Mouse (Mus musculus) forebrain, embryonic 15.5 days (tissue): ENCODE results near the gene Nap1l1. TPM values are rescaled to one million over a fixed set of nuclear protein-coding genes. Genes with fewer than 3 reads are reported as not detected.
A peak's percentile ranks its signal among the peaks of the same experiment; 100 is the strongest.

Source experiments
- ATAC-seq: fragments of 200-750 bp; cut with Nextera tagmentation; replicated peaks from 2 replicates; pipeline ENCODE4 v1.8.0; 2017; ENCODE audit warnings: mild to moderate bottlenecking, moderate TSS enrichment, moderate library complexity
- H3K27ac ChIP-seq: fragments of 300-500 bp; sonication (generic); replicated peaks from 2 replicates; pipeline ENCODE4 v1.5.1; 2015; ENCODE audit warnings: mild to moderate bottlenecking, inconsistent platforms
- H3K27me3 ChIP-seq: fragments of 300-500 bp; sonication (generic); 2 replicates; pipeline ENCODE4 v1.6.1; 2015; ENCODE audit warnings: inconsistent platforms
- H3K36me3 ChIP-seq: fragments of 300-500 bp; sonication (generic); 2 replicates; pipeline ENCODE4 v1.6.1; 2015; ENCODE audit warnings: mild to moderate bottlenecking, inconsistent platforms
- H3K4me1 ChIP-seq: fragments of 300-500 bp; sonication (generic); 2 replicates; pipeline ENCODE4 v1.6.1; 2015; ENCODE audit warnings: inconsistent platforms
- H3K4me2 ChIP-seq: fragments of 300-500 bp; sonication (generic); replicated peaks from 2 replicates; pipeline ENCODE4 v1.6.1; 2015; ENCODE audit warnings: mild to moderate bottlenecking, inconsistent platforms
- H3K4me3 ChIP-seq: fragments of 300-500 bp; sonication (generic); 2 replicates; pipeline ENCODE4 v1.5.1; 2015; ENCODE audit warnings: mild to moderate bottlenecking, inconsistent platforms
- H3K9ac ChIP-seq: fragments of 300-500 bp; sonication (generic); replicated peaks from 2 replicates; pipeline ENCODE4 v1.6.1; 2015; ENCODE audit warnings: mild to moderate bottlenecking, inconsistent platforms
- H3K9me3 ChIP-seq: fragments of 300-500 bp; sonication (generic); 2 replicates; pipeline ENCODE4 v1.6.1; 2016; ENCODE audit warnings: inconsistent platforms
- WGBS: fragments of 180-500 bp; shearing (Covaris S2); methylation state at CpG from one replicate; pipeline ENCODE4 v1.1.7; 2015; ENCODE audit warnings: mixed read lengths; 5-methylcytosine and 5-hydroxymethylcytosine counted together
- polyA plus RNA-seq: library from polyadenylated mRNA; unstranded; fragments of >200 nt; fragmentation: Nextera tagmentation; extraction: Ambion mirVana; gene quantifications from 2 replicates; pipeline ENCODE4 v1.2.1, GENCODE M21; 2015

Nap1l1 gene
- polyA plus RNA-seq, 1 experiment from 2014 or later: 219 TPM

GRCm38 (mm10) chr10:111519620-111520370 is 46.8 kb downstream of the Nap1l1 start:
- Histone ChIP-seq H3K4me1 (peaks cover 16% of the 10 kb centered on the region), H3K27me3 (no peaks in the 10 kb centered on the region), H3K36me3 (no peaks in the 10 kb centered on the region), H3K4me2 (peak overlapping the region; percentile 40), H3K4me3 (peak overlapping the region; percentile 28), H3K9ac (peak overlapping the region; percentile 6; the same call in 1 of the 2 replicates), H3K9me3 (no peaks in the 10 kb centered on the region), H3K27ac (peak overlapping the region; percentile 50)
- WGBS: 37% methylated on average over 24 of the region's 24 CpGs
- peak; percentile 68; the same call in 1 of the 2 replicates for ATAC-seq

DNA sequence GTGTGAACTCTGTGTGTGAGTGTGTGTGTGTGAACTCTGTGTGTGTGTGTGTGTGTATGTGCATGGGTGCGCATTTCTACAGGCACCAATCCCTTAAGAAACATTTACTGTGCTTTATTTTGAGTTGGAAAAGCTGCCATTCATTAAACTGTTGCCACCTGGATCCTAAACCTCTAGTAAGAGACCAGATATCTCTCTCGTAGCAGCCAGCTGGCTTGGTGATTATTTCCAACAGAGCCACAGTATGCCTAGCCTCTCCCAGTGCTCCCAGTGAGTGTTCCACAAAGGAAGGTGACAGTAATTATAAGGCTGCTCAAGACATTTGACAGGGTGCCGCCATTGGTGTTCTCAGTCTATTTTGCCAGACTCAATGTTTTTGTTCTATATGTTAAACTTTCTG is 47.6 kb downstream of the Nap1l1 start:
- Histone ChIP-seq H3K4me3 (no peak overlapping the region), H3K36me3 (no peaks in the 10 kb centered on the region), H3K27me3 (no peaks in the 10 kb centered on the region), H3K4me2 (no peak overlapping the region), H3K27ac (peak overlapping the region; percentile 50; the same call in 1 of the 2 replicates), H3K9me3 (no peaks in the 10 kb centered on the region), H3K4me1 (peaks cover 16% of the 10 kb centered on the region), H3K9ac (no peak overlapping the region)
- 42% methylated on average over 3 of the region's 3 CpGs for WGBS
- peak; percentile 48; the same call in 1 of the 2 replicates for ATAC-seq

DNA sequence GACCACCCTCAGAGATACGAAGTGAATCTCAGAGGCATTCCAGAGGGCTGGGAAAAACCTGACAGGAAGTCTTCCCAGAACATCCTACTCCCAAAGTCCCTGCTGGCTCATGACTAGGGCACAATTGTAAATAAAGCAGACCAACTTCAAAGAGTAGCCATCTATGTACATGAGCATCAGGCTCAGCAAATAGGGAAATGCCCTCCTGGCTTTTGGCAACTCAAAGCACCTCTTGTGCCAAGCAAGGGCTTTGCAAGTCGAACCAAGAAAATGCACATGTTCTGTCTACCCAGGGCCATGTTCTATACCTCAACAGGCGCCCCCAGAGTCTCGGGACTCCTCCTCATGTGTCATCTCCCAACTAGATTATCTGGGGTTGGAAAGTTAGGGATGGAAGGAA is 48.6 kb downstream of the Nap1l1 start:
- Histone ChIP-seq H3K9ac (no peak overlapping the region), H3K27ac (no peak overlapping the region), H3K4me1 (peaks cover 19% of the 10 kb centered on the region), H3K27me3 (no peaks in the 10 kb centered on the region), H3K36me3 (no peaks in the 10 kb centered on the region), H3K9me3 (no peaks in the 10 kb centered on the region), H3K4me2 (no peak overlapping the region), H3K4me3 (no peak overlapping the region)
- WGBS: 70% methylated on average over 4 of the region's 4 CpGs
- ATAC-seq: no peak

DNA sequence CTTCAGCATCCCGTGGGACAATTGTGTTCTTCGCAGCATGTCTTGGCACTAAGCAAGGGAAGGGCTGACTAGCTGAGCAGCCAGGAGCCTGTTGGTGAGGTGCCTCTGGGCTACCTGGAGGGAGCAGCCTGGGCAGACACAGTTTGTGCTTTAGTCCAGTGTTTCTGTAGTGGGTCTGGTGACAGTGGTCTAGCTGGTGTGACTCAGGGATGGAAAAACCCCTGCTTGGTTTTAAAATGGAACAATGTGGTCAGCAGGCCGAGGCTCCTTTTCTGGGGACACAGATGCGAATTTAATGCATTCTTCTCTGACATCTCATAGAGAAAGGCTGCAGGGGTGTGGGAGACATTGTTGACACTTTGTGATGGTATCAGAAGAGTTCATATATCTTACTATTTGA is 49.2 kb downstream of the Nap1l1 start:
- Histone ChIP-seq H3K9me3 (no peaks in the 10 kb centered on the region), H3K36me3 (no peaks in the 10 kb centered on the region), H3K27ac (no peak overlapping the region), H3K4me1 (peaks cover 23% of the 10 kb centered on the region), H3K9ac (no peak overlapping the region), H3K27me3 (no peaks in the 10 kb centered on the region), H3K4me2 (no peak overlapping the region), H3K4me3 (no peak overlapping the region)
- ATAC-seq: no peak
- 85% methylated on average over 4 of the region's 4 CpGs for WGBS

GRCm38 (mm10) chr10:111523894-111524293 is 50.9 kb downstream of the Nap1l1 start:
- ATAC-seq: no peak
- 41% methylated on average over 12 of the region's 12 CpGs for WGBS
- Histone ChIP-seq H3K4me2 (no peak overlapping the region), H3K9ac (no peak overlapping the region), H3K27ac (no peak overlapping the region), H3K4me1 (peaks cover 23% of the 10 kb centered on the region), H3K9me3 (no peaks in the 10 kb centered on the region), H3K36me3 (no peaks in the 10 kb centered on the region), H3K4me3 (no peak overlapping the region), H3K27me3 (no peaks in the 10 kb centered on the region)

GRCm38 (mm10) chr10:111527057-111527456 is 54.0 kb downstream of the Nap1l1 start:
- Histone ChIP-seq H3K9me3 (no peaks in the 10 kb centered on the region), H3K27ac (no peak overlapping the region), H3K4me1 (peaks cover 7% of the 10 kb centered on the region; the same call in 1 of the 2 replicates), H3K9ac (no peak overlapping the region), H3K27me3 (no peaks in the 10 kb centered on the region), H3K36me3 (no peaks in the 10 kb centered on the region), H3K4me3 (no peak overlapping the region), H3K4me2 (no peak overlapping the region)
- 0 out of 2 replicates have a peak, but pooled peaks have one; percentile 59 for ATAC-seq
- WGBS: 70% methylated on average over 5 of the region's 5 CpGs

DNA sequence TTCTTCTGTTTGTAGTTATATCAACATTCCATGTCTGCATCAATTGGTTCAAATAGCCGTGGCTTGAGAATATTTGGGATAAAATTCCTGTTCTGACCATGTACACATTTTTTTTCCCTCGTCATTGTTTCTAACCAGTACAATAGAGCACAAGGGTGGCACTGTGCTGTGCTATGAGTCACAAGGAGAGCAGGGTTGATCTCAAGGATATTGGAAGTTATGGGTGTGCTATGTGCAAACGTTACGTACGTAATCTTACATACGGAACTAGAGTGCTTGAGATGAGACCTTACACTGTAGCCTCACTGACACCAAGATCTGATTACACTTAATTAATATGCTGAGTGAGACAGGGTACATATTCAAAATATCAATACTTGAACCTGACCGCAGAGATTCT is 54.6 kb downstream of the Nap1l1 start:
- H3K9me3 ChIP-seq: no peaks in the 10 kb centered on the region
- 89% methylated on average over 7 of the region's 7 CpGs for WGBS
- no peak for ATAC-seq

GRCm38 (mm10) chr10:111528283-111528682 is 55.3 kb downstream of the Nap1l1 start:
- Histone ChIP-seq H3K4me1 (peaks cover 7% of the 10 kb centered on the region; the same call in 1 of the 2 replicates), H3K9me3 (no peaks in the 10 kb centered on the region), H3K27me3 (no peaks in the 10 kb centered on the region), H3K27ac (no peak overlapping the region), H3K4me2 (no peak overlapping the region), H3K4me3 (no peak overlapping the region), H3K36me3 (no peaks in the 10 kb centered on the region), H3K9ac (no peak overlapping the region)
- no peak for ATAC-seq
- 65% methylated on average over 4 of the region's 4 CpGs for WGBS

More for the DNA sequence above, 54.6 kb downstream of the Nap1l1 start:
- H3K27ac ChIP-seq: no peak overlapping the region
- H3K27me3 ChIP-seq: no peaks in the 10 kb centered on the region
- H3K36me3 ChIP-seq: no peaks in the 10 kb centered on the region
- H3K4me3 ChIP-seq: no peak overlapping the region
- no peak overlapping the region for H3K4me2 ChIP-seq
- no peak overlapping the region for H3K9ac ChIP-seq
- peaks cover 7% of the 10 kb centered on the region; the same call in 1 of the 2 replicates for H3K4me1 ChIP-seq

DNA sequence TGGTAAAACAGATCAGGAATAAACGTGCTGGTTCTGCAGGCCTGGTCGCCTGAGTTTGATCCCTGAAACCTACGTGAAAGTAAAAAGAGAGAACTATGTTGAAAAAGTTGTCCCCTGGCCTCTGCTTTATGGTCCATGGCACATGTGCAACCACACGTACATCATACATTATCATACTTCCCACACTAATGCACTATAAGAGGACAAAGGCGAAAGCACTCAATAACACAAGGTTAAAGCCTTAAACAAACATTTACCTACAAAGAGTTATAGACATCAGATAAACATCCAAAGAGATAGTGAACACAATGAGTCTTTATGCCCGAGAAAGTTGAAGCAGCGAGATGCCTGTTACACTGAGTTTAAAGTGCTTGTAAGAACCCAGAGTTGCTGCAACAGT is 57.4 kb downstream of the Nap1l1 start:
- ATAC-seq: no peak
- no peak overlapping the region for H3K4me2 ChIP-seq
- 88% methylated on average over 7 of the region's 7 CpGs for WGBS
- H3K4me3 ChIP-seq: no peak overlapping the region
- peaks cover 7% of the 10 kb centered on the region; the same call in 1 of the 2 replicates for H3K4me1 ChIP-seq
- no peaks in the 10 kb centered on the region for H3K9me3 ChIP-seq
- no peak overlapping the region for H3K9ac ChIP-seq
- H3K36me3 ChIP-seq: no peaks in the 10 kb centered on the region
- H3K27ac ChIP-seq: no peak overlapping the region
- H3K27me3 ChIP-seq: no peaks in the 10 kb centered on the region

GRCm38 (mm10) chr10:111534691-111535090 is 61.7 kb downstream of the Nap1l1 start:
- no peaks in the 10 kb centered on the region for H3K27me3 ChIP-seq
- no peaks in the 10 kb centered on the region for H3K36me3 ChIP-seq
- H3K4me1 ChIP-seq: peaks cover 7% of the 10 kb centered on the region
- no peak overlapping the region for H3K9ac ChIP-seq
- no peak for ATAC-seq
- no peak overlapping the region for H3K27ac ChIP-seq
- no peaks in the 10 kb centered on the region for H3K9me3 ChIP-seq
- H3K4me2 ChIP-seq: no peak overlapping the region
- no peak overlapping the region for H3K4me3 ChIP-seq
- 87% methylated on average over 8 of the region's 8 CpGs for WGBS

- Histone ChIP-seq H3K27me3 (no peaks in the 10 kb centered on the region), H3K9me3 (no peaks in the 10 kb centered on the region), H3K27ac (no peak overlapping the region), H3K9ac (no peak overlapping the region), H3K4me2 (no peak overlapping the region), H3K4me3 (no peak overlapping the region), H3K4me1 (peaks cover 9% of the 10 kb centered on the region), H3K36me3 (no peaks in the 10 kb centered on the region)
- WGBS: 92% methylated on average over 19 of the region's 19 CpGs
- ATAC-seq: no peak
Observed at GRCm38 (mm10) chr10:111537410-111537809, 64.4 kb downstream of the Nap1l1 start.

DNA sequence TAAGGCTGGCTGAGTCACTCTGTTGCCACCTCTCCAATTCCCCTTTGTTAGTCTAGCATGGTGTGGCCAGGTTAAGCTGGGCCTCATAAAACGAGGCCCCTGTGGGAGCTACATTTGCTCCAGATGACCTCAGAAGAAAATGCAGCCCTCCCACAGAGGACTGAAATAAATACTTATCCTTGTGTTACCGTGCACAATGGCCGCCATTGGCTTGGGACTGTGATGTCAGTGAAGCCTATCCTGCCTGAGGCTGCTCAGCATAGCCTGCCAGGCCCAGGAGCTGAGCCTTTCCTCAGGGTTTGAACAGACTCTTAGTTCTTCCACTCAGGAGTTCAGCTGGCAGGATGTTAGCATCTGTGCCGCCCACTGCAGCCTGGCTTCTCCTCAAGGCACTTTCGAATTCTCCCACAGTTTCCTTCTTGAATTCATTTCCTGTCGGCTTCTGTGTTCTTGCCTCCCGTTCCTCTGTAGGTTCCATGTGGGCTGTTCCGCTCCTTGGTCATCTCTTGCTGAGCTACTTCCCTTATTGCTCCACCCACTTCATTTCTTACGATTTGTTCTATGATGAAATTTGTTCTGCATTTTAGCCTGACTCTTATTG is 66.8 kb downstream of the Nap1l1 start:
- H3K27ac ChIP-seq: no peak overlapping the region

More for the DNA sequence above, 66.8 kb downstream of the Nap1l1 start:
- 39% methylated on average over 9 of the region's 9 CpGs for WGBS
- peaks cover 9% of the 10 kb centered on the region for H3K4me1 ChIP-seq
- H3K9ac ChIP-seq: no peak overlapping the region
- no peaks in the 10 kb centered on the region for H3K36me3 ChIP-seq
- H3K4me3 ChIP-seq: no peak overlapping the region
- H3K27me3 ChIP-seq: no peaks in the 10 kb centered on the region
- ATAC-seq: peak; percentile 57
- H3K4me2 ChIP-seq: no peak overlapping the region
- H3K9me3 ChIP-seq: no peaks in the 10 kb centered on the region
